Mouse (Mus musculus) adrenal gland, postnatal 25 days (tissue): ENCODE results near the gene Slc25a11. TPM values are rescaled to one million over a fixed set of nuclear protein-coding genes. Genes with fewer than 3 reads are reported as not detected.

ENCODE experiments used
- DNase-seq: peaks from one replicate; pipeline ENCODE4 v3.0.0; 2021; ENCODE audit warnings: mixed read lengths
- total RNA-seq: library from RNA; stranded (reverse); gene quantifications from 2 replicates; pipeline ENCODE4 v1.2.3, GENCODE M21; 2021

Slc25a11 gene
- total RNA-seq, 1 experiment from 2014 or later: 146 TPM

DNA sequence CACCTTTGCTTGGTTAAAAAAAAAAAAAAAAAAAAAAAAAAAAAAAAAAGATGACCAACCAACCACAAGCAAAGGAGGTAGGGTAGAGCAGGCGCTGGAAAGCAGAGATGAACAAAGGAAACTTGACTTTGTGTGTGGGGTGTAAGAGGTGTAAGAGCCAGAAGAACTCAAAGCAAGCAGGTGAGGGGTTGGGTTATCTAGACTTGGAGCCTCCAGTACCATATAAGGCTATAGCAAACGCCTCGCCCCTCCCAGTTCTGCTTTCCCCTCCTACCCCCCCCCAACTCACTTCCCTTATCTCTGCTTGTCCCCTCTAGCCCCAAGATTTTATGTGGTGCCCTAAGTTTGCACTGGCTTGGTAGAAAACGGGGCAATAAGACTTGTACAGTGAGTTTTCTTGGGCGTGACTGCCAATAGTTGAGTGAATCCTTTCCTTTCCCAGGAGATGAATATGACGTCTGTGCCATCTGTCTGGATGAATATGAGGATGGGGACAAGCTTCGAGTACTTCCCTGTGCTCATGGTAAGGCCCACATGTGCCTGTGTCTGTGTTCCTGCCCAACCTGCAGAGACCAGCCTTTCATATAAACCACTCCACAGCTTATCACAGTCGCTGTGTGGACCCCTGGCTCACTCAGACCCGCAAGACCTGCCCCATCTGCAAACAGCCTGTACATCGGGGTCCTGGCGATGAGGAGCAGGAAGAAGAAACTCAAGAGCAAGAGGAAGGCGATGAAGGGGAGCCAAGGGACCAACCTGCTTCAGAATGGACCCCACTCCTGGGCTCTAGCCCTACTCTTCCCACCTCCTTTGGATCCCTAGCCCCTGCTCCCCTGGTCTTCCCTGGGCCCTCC, 3.3 kb upstream of the Slc25a11 start:
- no peak for DNase-seq

DNA sequence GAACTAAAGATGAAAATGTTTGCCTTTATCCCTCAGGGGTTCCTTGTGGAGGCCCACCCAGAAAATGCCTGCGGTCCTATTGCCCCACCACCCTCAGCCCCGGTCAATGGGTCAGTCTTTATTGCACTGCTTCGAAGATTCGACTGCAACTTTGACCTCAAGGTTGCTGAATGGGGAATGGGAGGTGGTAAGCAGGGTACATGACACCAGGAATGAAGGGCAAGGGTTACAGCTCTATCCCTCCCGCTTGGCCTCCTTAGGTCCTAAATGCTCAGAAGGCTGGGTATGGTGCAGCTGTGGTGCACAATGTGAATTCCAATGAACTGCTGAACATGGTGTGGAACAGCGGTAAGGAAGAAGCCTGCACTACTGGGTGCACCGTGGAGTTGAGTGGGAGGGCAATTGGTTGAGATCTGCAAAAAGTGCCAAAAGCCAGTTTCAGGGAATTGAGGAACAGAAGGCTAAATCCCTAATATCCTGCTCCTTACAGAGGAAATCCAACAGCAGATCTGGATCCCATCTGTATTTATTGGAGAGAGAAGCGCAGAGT, 2.0 kb upstream of the Slc25a11 start:
- DNase-seq: no peak

- DNase-seq: no peak
Observed at GRCm38 (mm10) chr11:70648512-70648911, 1.2 kb upstream of the Slc25a11 start.

DNA sequence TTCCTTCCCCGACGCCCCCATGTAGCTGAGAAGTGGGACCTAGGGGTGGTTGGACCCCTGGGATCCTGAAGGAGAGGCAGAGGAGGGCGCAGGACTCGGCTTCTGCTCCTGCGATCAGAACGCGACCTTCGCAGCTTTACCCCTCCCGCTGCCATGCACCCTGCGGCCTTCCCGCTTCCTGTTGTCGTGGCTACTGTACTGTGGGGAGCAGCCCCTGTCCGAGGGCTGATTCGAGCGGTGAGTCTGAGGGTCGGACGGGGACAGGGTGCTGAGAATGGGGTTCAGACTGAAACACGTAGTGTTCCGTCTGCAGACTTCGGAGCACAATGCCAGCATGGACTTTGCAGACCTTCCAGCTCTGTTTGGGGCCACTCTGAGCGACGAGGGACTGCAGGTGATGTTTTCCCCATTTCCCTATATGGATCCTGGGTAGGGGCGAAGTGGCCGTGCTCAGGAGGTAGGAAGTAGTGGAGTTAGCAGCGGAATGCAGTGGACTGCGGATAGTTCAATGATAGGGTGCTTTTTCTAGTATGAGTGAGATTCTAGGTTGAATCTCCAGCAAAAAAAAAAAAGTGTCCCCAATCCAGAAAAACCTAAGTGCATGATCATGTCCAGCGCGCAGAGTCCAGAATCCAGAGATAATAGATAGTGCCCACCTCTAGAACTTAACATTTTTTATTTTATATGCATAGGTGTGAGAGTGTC, 589 bp upstream of the Slc25a11 start:
- DNase-seq: no peak

DNA sequence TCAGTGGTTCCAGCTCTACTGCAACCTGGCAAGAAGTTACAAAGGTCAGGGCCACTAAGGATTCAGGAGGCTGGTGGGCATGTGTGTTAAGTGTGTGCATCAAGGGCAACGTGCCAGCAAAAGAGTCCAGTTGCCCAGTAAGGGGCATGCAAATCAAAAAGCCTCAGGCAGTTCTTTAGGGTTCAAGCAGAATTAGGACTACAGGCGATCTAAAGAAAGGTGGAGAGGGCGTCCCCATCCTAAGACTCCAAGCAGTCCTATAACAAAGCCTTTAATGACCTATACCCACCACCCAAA, 1.1 kb downstream of the Slc25a11 start:
- DNase-seq: no peak

DNA sequence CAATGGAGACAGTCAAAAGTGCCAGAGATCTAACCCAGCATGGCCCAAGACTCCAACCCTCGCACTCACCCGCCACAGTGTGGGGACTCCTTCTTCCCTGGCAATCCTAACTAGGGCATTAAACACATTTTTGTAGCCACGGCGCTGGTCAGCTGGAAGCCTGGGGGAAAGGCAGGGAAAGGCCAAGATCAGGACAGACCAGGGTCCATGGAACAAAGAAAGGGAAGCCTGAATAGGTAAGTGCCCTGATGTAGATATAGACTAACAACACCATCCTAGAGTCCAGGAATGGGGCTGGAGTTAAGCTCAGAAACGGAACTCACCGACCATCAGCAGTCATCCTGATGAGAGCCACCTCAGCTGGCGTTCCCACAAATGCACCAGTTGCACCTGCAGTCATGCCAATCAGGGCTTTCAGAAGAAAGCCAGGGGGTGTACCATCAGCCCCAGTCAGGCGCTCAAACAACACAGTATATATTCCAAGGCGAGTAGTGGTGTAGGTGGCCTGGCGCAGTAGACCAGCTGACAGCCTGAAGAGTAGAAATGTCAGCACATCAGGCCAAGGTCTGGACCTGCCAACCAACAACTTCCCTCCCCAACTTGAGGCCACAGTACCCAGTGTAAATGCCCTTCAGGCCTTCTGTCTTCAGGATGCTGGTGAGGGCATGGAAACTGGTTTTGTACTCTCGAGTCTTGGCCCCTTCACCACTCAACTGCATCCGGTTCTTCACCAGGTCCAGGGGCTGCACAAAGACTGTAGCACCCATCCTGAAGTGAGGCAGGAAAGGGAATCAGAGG, 1.6 kb downstream of the Slc25a11 start:
- DNase-seq: no peak

DNA sequence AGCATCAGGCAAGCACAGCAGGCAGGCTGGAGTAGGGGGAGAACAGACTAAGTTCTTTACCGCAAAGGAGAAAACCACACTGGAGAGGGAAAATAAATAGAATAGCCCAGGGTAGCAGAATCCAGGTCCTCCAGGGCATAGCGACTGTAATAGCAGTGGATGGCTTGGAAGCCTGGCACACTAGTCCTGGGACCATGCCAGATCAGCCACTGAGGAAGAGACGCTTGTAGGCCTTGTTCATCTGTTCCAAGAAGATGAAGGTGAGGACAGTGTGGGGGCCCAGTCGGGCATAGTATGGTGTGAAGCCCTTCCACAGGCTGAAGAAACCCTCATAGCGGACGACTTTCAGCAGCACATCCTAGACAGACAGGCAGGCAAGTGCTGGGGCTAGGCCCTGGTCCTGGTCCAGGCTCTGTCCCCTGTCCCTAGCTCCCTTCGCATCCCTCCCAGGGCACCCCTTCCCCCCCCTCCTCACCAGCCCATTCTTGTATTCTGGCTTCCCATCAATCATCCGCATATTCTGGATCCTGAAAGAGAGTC, 2.6 kb downstream of the Slc25a11 start:
- DNase-seq: no peak

- no peak for DNase-seq
Observed at GRCm38 (mm10) chr11:70643051-70643450, 4.2 kb downstream of the Slc25a11 start.

DNA sequence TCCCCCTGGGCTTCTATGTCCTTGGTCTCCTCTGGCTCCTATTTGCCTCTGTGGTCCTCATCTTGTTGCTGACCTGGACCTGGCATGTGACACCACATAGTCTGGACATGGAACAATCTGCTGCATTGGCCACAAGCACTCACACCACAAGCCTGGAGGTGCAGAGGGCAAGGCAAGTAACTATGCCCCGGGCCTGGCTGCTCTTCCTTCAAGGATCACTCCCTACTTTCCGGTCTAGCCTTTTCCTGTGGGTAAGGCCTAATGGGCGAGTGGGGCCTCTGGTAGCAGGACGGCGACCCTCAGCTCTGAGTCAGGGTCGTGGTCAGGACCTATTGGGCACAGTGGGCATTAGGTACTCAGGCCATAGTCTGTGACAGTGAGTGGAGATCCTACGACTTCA, 6.0 kb downstream of the Slc25a11 start:
- no peak for DNase-seq

GRCm38 (mm10) chr11:70639976-70640375, 7.3 kb downstream of the Slc25a11 start:
- DNase-seq: no peak

- DNase-seq: no peak
Observed at GRCm38 (mm10) chr11:70638714-70639278, 8.5 kb downstream of the Slc25a11 start, which contains the start of gene Gp1ba. Gene Gp1ba, plus strand, starts transcription at chr11:70639122.

GRCm38 (mm10) chr11:70638293-70638692, 9.0 kb downstream of the Slc25a11 start:
- no peak for DNase-seq

DNA sequence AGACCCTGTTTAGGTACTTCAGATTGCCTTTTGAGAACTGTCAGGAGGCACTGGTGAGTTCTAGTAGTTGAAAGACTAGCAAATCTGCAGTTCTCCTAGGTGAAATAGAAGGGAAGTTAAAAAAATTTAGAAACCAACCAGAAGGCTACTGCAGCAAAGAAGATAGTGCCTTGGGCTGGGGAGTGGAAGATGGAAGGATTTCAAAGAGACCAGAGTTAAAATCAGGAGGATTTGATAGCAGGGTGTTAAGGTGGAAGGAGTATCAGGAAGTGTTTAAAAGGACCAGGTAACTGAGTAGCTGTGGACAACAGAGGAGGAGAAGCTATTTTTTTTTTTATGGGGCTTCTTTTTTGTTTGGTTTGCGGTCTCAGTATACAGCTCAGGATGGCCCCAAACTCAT, 9.5 kb downstream of the Slc25a11 start:
- no peak for DNase-seq

- DNase-seq: no peak
Observed at GRCm38 (mm10) chr11:70635601-70636000, 11.7 kb downstream of the Slc25a11 start.

- DNase-seq: no peak
Observed at GRCm38 (mm10) chr11:70630129-70630528, 17.1 kb downstream of the Slc25a11 start.

GRCm38 (mm10) chr11:70629557-70629956, 17.7 kb downstream of the Slc25a11 start:
- no peak for DNase-seq

DNA sequence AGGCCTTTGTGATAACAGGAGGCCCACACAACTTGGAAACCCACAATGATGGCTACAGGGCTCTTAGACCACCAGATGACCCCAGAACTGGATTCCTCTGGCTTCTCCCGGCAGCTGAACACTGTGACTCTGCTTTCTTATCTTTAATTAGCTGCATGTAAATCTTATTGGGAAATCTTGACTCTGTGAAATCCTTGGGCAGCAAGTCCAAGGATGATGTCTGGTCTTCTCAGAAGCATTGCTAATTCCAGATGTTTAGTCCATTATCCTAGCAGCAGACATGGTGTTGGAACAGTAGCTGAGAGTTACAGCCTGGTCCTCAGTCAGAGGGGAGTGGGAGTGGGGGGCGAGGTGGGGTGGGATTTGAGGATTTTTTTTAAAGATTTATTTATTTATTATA, 18.8 kb downstream of the Slc25a11 start:
- no peak for DNase-seq

DNA sequence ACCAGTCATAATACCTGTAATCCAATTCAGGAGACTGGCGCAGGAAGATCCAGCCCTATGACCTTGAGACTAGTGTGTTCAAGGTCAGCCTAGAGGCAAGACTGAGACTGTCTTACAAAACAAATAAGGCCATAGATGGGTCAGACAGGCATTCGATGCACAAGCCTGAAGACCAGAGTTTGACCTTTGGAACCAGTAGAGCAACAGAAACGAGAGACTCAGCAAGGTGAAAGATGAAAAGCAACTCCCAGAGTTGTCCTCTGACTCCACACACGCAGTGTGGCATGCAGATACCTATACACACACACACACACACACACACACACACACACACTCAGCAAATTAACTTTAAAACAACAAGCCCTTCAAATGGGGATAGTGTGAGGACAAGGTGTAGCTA, 20.4 kb downstream of the Slc25a11 start:
- DNase-seq: no peak

- DNase-seq: peak; percentile 49
Observed at GRCm38 (mm10) chr11:70625473-70625872, 21.8 kb downstream of the Slc25a11 start.

- DNase-seq: no peak
Observed at GRCm38 (mm10) chr11:70623053-70623742, 24.1 kb downstream of the Slc25a11 start.
